Mouse (Mus musculus) mouse trophoblast stem cell (cell line): Measurements from ENCODE around the gene Lrp6.

Experiments
- in situ Hi-C, 2 experiments: fragments of 300-500 bp; cut with MseI, MboI; formaldehyde crosslinking; loops; 2 replicates in 1 of 2; 3 replicates in 1 of 2; pipeline ENCODE4 v1.15.1; 2025

The Lrp6 gene

GRCm38 (mm10) chr6:134436955-134437354, 129.8 kb downstream of the Lrp6 start:
- in situ Hi-C loops, result no loop called here

- in situ Hi-C loops, result no loop called here
Measured at GRCm38 (mm10) chr6:134434866-134435390, 131.8 kb downstream of the Lrp6 start.

- in situ Hi-C loops, result no loop called here
Measured at GRCm38 (mm10) chr6:134434044-134434443, 132.7 kb downstream of the Lrp6 start.

- in situ Hi-C loops, result no loop called here
Measured at GRCm38 (mm10) chr6:134433281-134433680, 133.5 kb downstream of the Lrp6 start.

- in situ Hi-C loops, result no loop called here
Measured at GRCm38 (mm10) chr6:134431583-134431982, 135.2 kb downstream of the Lrp6 start.

GRCm38 (mm10) chr6:134430161-134430799, 136.5 kb downstream of the Lrp6 start:
- in situ Hi-C loops, result no loop called here

GRCm38 (mm10) chr6:134428455-134428854, 138.3 kb downstream of the Lrp6 start:
- in situ Hi-C loops, result loop anchor here (5.0 kb wide), 2 partner anchors 179 to 189 kb away; no protein-coding TSS in a partner anchor

GRCm38 (mm10) chr6:134427165-134427564, 139.6 kb downstream of the Lrp6 start:
- in situ Hi-C loops, result loop anchor here (5.0 kb wide), 2 partner anchors 180 to 190 kb away; no protein-coding TSS in a partner anchor

GRCm38 (mm10) chr6:134425216-134425717, 141.5 kb downstream of the Lrp6 start:
- in situ Hi-C loops, result loop anchor here (5.0 kb wide), 2 partner anchors 182 to 192 kb away; no protein-coding TSS in a partner anchor

- in situ Hi-C loops, result no loop called here
Measured at GRCm38 (mm10) chr6:134421921-134422320, 144.8 kb downstream of the Lrp6 start.

- in situ Hi-C loops, result no loop called here
Measured at GRCm38 (mm10) chr6:134420375-134420774, 146.4 kb downstream of the Lrp6 start.

- in situ Hi-C loops, result no loop called here
Measured at GRCm38 (mm10) chr6:134417886-134418285, 148.9 kb downstream of the Lrp6 start.

- in situ Hi-C loops, result no loop called here
Measured at GRCm38 (mm10) chr6:134416556-134417105, 150.1 kb downstream of the Lrp6 start.

GRCm38 (mm10) chr6:134414532-134414883, 152.3 kb downstream of the Lrp6 start:
- in situ Hi-C loops, result no loop called here

GRCm38 (mm10) chr6:134413706-134414531, 152.8 kb downstream of the Lrp6 start:
- in situ Hi-C loops, result no loop called here

- in situ Hi-C loops, result no loop called here
Measured at GRCm38 (mm10) chr6:134407226-134407625, 159.5 kb downstream of the Lrp6 start.

- in situ Hi-C loops, result no loop called here
Measured at GRCm38 (mm10) chr6:134403684-134404070, 163.1 kb downstream of the Lrp6 start.

- in situ Hi-C loops, result no loop called here
Measured at GRCm38 (mm10) chr6:134402914-134403683, 163.7 kb downstream of the Lrp6 start.
